Mouse (Mus musculus): ENCODE data around the gene Lrp5. TPM values are rescaled to one million over a fixed set of nuclear protein-coding genes. Genes with fewer than 3 reads are reported as not detected.
A peak's percentile ranks its signal among the peaks of the same experiment; 100 is the strongest.

The Lrp5 gene
- polyA plus RNA-seq, 1 experiment = 40.2 TPM

- H3K4me1 ChIP-seq (ENCODE audit: control insufficient read depth, insufficient read depth, low read length) = peaks cover 6% of the 10 kb centered on the region
- H3K36me3 ChIP-seq (ENCODE audit: control insufficient read depth, insufficient read depth, low read length, poor library complexity, severe bottlenecking) = no peaks in the 10 kb centered on the region
- no peaks in the 10 kb centered on the region for H3K9me3 ChIP-seq (replicated peaks; ENCODE audit: control insufficient read depth, insufficient read depth, low read length, poor library complexity, severe bottlenecking)
- H3K27ac ChIP-seq (ENCODE audit: insufficient read depth, low read length) = no peak overlapping the region
- H3K27me3 ChIP-seq (ENCODE audit: control insufficient read depth, insufficient read depth, low read length, poor library complexity, severe bottlenecking) = no peaks in the 10 kb centered on the region
- no peak overlapping the region for H3K4me3 ChIP-seq (ENCODE audit: low read depth, low read length)
- no peak for TF ChIP-seq CTCF (IDR thresholded peaks at IDR 0.05; ENCODE audit: low read depth, low read length)
- TF ChIP-seq EP300 (IDR thresholded peaks at IDR 0.05; ENCODE audit: insufficient read depth, low read depth, low read length) = no peak
- no peak for TF ChIP-seq POLR2A (IDR thresholded peaks at IDR 0.05; ENCODE audit: insufficient read depth, low read length)
- no peak overlapping the region for H3K9ac ChIP-seq (ENCODE audit: low read depth, poor library complexity, severe bottlenecking)
Observed at GRCm38 (mm10) chr19:3577911-3578290, 108.5 kb downstream of the Lrp5 start.

DNA sequence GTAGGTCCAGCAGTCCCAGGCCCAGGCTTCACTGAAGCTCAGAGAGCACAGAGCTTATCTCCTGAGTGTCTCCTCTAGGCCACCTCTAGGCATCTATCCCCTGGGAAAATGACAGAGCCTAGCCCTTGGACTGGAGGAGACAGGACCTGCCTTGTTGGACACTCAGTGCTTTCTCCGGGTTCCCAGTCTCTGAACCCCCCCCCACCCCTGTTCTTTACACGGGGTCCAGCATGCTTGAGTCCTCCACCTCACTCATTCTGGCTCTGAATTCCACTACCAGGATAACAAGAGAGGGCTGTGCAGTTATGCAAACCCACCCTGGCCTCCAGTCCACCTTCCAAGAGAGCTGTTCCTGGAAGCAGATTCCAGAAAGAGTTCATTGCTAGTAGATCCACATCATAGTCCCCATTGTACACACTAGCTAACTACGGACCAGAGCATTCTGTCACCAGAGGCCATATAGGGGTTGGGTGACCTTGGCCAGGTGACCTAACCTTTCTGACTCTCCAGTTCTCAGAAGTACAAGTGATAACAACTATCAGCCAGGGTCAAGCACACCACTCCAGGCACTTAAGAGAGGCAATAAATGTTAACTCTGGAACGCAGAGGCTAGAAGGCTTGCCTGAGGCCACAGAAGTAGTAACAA, 109.0 kb downstream of the Lrp5 start:
- TF ChIP-seq EP300 (IDR thresholded peaks at IDR 0.05; ENCODE audit: insufficient read depth, low read depth, low read length) = no peak
- TF ChIP-seq CTCF (IDR thresholded peaks at IDR 0.05; ENCODE audit: low read depth, low read length) = no peak
- no peak for TF ChIP-seq POLR2A (IDR thresholded peaks at IDR 0.05; ENCODE audit: insufficient read depth, low read length)
- no peaks in the 10 kb centered on the region for H3K36me3 ChIP-seq (ENCODE audit: control insufficient read depth, insufficient read depth, low read length, poor library complexity, severe bottlenecking)
- H3K27me3 ChIP-seq (ENCODE audit: control insufficient read depth, insufficient read depth, low read length, poor library complexity, severe bottlenecking) = no peaks in the 10 kb centered on the region
- H3K27ac ChIP-seq (ENCODE audit: insufficient read depth, low read length) = no peak overlapping the region
- no peak overlapping the region for H3K4me3 ChIP-seq (ENCODE audit: low read depth, low read length)
- peaks cover 6% of the 10 kb centered on the region for H3K4me1 ChIP-seq (ENCODE audit: control insufficient read depth, insufficient read depth, low read length)
- no peaks in the 10 kb centered on the region for H3K9me3 ChIP-seq (replicated peaks; ENCODE audit: control insufficient read depth, insufficient read depth, low read length, poor library complexity, severe bottlenecking)
- no peak overlapping the region for H3K9ac ChIP-seq (ENCODE audit: low read depth, poor library complexity, severe bottlenecking)

GRCm38 (mm10) chr19:3576451-3577264, 109.7 kb downstream of the Lrp5 start:
- TF ChIP-seq CTCF (IDR thresholded peaks at IDR 0.05; ENCODE audit: low read depth, low read length) = no peak
- TF ChIP-seq POLR2A (IDR thresholded peaks at IDR 0.05; ENCODE audit: insufficient read depth, low read length) = no peak
- TF ChIP-seq EP300 (IDR thresholded peaks at IDR 0.05; ENCODE audit: insufficient read depth, low read depth, low read length) = no peak
- Histone ChIP-seq H3K9ac (ENCODE audit: low read depth, poor library complexity, severe bottlenecking) (peak overlapping the region; percentile 13), H3K4me3 (ENCODE audit: low read depth, low read length) (peak overlapping the region; percentile 43), H3K9me3 (replicated peaks; ENCODE audit: control insufficient read depth, insufficient read depth, low read length, poor library complexity, severe bottlenecking) (no peaks in the 10 kb centered on the region), H3K27ac (ENCODE audit: insufficient read depth, low read length) (peak overlapping the region; percentile 41; the same call in 1 of the 2 replicates), H3K27me3 (ENCODE audit: control insufficient read depth, insufficient read depth, low read length, poor library complexity, severe bottlenecking) (no peaks in the 10 kb centered on the region), H3K36me3 (ENCODE audit: control insufficient read depth, insufficient read depth, low read length, poor library complexity, severe bottlenecking) (no peaks in the 10 kb centered on the region), H3K4me1 (ENCODE audit: control insufficient read depth, insufficient read depth, low read length) (peaks cover 6% of the 10 kb centered on the region)

- H3K4me3 ChIP-seq (ENCODE audit: low read depth, low read length) = peak within 1 kb of the TSS; percentile 95
- H3K9ac ChIP-seq (ENCODE audit: low read depth, poor library complexity, severe bottlenecking) = peak within 1 kb of the TSS; percentile 86
- H3K36me3 ChIP-seq (ENCODE audit: control insufficient read depth, insufficient read depth, low read length, poor library complexity, severe bottlenecking) = no peaks in the 10 kb centered on the region
- TF ChIP-seq POLR2A (IDR thresholded peaks at IDR 0.05; ENCODE audit: insufficient read depth, low read length) (peak; percentile 38), EP300 (IDR thresholded peaks at IDR 0.05; ENCODE audit: insufficient read depth, low read depth, low read length) (no peak)
- peak within 1 kb of the TSS; percentile 67; the same call in 1 of the 2 replicates for H3K27ac ChIP-seq (ENCODE audit: insufficient read depth, low read length)
- no peaks in the 10 kb centered on the region for H3K9me3 ChIP-seq (replicated peaks; ENCODE audit: control insufficient read depth, insufficient read depth, low read length, poor library complexity, severe bottlenecking)
- peaks cover 8% of the 10 kb centered on the region for H3K4me1 ChIP-seq (ENCODE audit: control insufficient read depth, insufficient read depth, low read length)
- no peaks in the 10 kb centered on the region for H3K27me3 ChIP-seq (ENCODE audit: control insufficient read depth, insufficient read depth, low read length, poor library complexity, severe bottlenecking)
Observed at GRCm38 (mm10) chr19:3575632-3576384, 110.6 kb downstream of the Lrp5 start, which contains the start of gene Ppp6r3. TSS of gene Ppp6r3 (minus strand) at chr19:3575749.

- Histone ChIP-seq H3K27ac (ENCODE audit: insufficient read depth, low read length) (0 out of 2 replicates have a peak overlapping the region, but pooled peaks have one; percentile 22), H3K9me3 (replicated peaks; ENCODE audit: control insufficient read depth, insufficient read depth, low read length, poor library complexity, severe bottlenecking) (no peaks in the 10 kb centered on the region), H3K9ac (ENCODE audit: low read depth, poor library complexity, severe bottlenecking) (peak overlapping the region; percentile 86), H3K36me3 (ENCODE audit: control insufficient read depth, insufficient read depth, low read length, poor library complexity, severe bottlenecking) (no peaks in the 10 kb centered on the region), H3K4me3 (ENCODE audit: low read depth, low read length) (peak overlapping the region; percentile 95), H3K4me1 (ENCODE audit: control insufficient read depth, insufficient read depth, low read length) (peaks cover 8% of the 10 kb centered on the region), H3K27me3 (ENCODE audit: control insufficient read depth, insufficient read depth, low read length, poor library complexity, severe bottlenecking) (no peaks in the 10 kb centered on the region)
- no peak for TF ChIP-seq EP300 (IDR thresholded peaks at IDR 0.05; ENCODE audit: insufficient read depth, low read depth, low read length)
- no peak for TF ChIP-seq POLR2A (IDR thresholded peaks at IDR 0.05; ENCODE audit: insufficient read depth, low read length)
- no peak for TF ChIP-seq CTCF (IDR thresholded peaks at IDR 0.05; ENCODE audit: low read depth, low read length)
Observed at GRCm38 (mm10) chr19:3575276-3575631, 111.1 kb downstream of the Lrp5 start.

Measured in ES-Bruce4 (cell line).